Mouse (Mus musculus): Measurements from ENCODE around the gene Miga2. TPM values are rescaled to one million over a fixed set of nuclear protein-coding genes. Genes with fewer than 3 reads are reported as not detected.
A peak's percentile ranks its signal among the peaks of the same experiment; 100 is the strongest.

The Miga2 gene
- polyA plus RNA-seq, 1 experiment from 2014 or later = 16.8 TPM

- Histone ChIP-seq H3K9me3 (ENCODE audit: control insufficient read depth, low read length) (no peaks in the 10 kb centered on the region), H3K9ac (ENCODE audit: low read length) (no peak overlapping the region), H3K4me2 (replicated peaks; ENCODE audit: low read depth) (no peak overlapping the region), H3K4me1 (replicated peaks; ENCODE audit: control insufficient read depth, insufficient read depth) (peaks cover 8% of the 10 kb centered on the region), H3K36me3 (ENCODE audit: control insufficient read depth, insufficient read depth, low read length) (no peaks in the 10 kb centered on the region; the same call in 1 of the 2 replicates), H3K27me3 (ENCODE audit: control insufficient read depth, insufficient read depth, low read length) (no peaks in the 10 kb centered on the region), H3K4me3 (ENCODE audit: low read depth, low read length) (no peak overlapping the region), H3K27ac (replicated peaks) (no peak overlapping the region)
- WGBS = 75% methylated on average over 5 of the region's 5 CpGs
- DNase-seq (ENCODE audit: low spot score) (no peak), ATAC-seq (ENCODE audit: low FRiP score, low TSS enrichment) (no peak)
- TF ChIP-seq EP300 (optimal IDR thresholded peaks at IDR 0.05) (no peak), CTCF (IDR thresholded peaks at IDR 0.05; ENCODE audit: low read depth) (peak; percentile 50)
Observed at GRCm38 (mm10) chr2:30362865-30363264, 1.2 kb upstream of the Miga2 start.

GRCm38 (mm10) chr2:30365281-30366069 is 1.4 kb downstream of the Miga2 start:
- peak overlapping the region; percentile 92 for H3K4me2 ChIP-seq (replicated peaks; ENCODE audit: low read depth)
- no peak for TF ChIP-seq CTCF (IDR thresholded peaks at IDR 0.05; ENCODE audit: low read depth)
- no peak for TF ChIP-seq EP300 (optimal IDR thresholded peaks at IDR 0.05)
- 0 out of 2 replicates have a peak, but pooled peaks cover 5% of the 10 kb centered on the region for H3K4me1 ChIP-seq (replicated peaks; ENCODE audit: control insufficient read depth, insufficient read depth)
- peak overlapping the region; percentile 35; the same call in 1 of the 2 replicates for H3K27ac ChIP-seq (replicated peaks)
- H3K4me3 ChIP-seq (ENCODE audit: low read depth, low read length) = peak overlapping the region; percentile 87
- no peaks in the 10 kb centered on the region for H3K9me3 ChIP-seq (ENCODE audit: control insufficient read depth, low read length)
- WGBS = 70% methylated on average over 2 of the region's 2 CpGs
- ATAC-seq (ENCODE audit: low FRiP score, low TSS enrichment) (no peak), DNase-seq (ENCODE audit: low spot score) (no peak)
- peaks cover 7% of the 10 kb centered on the region for H3K36me3 ChIP-seq (ENCODE audit: control insufficient read depth, insufficient read depth, low read length)
- peak overlapping the region; percentile 79; the same call in 1 of the 2 replicates for H3K9ac ChIP-seq (ENCODE audit: low read length)
- no peaks in the 10 kb centered on the region for H3K27me3 ChIP-seq (ENCODE audit: control insufficient read depth, insufficient read depth, low read length)

GRCm38 (mm10) chr2:30366203-30366602 is 2.2 kb downstream of the Miga2 start:
- no peak for TF ChIP-seq EP300 (optimal IDR thresholded peaks at IDR 0.05)
- TF ChIP-seq CTCF (IDR thresholded peaks at IDR 0.05; ENCODE audit: low read depth) = no peak
- peaks cover 12% of the 10 kb centered on the region for H3K36me3 ChIP-seq (ENCODE audit: control insufficient read depth, insufficient read depth, low read length)
- H3K4me3 ChIP-seq (ENCODE audit: low read depth, low read length) = no peak overlapping the region
- 61% methylated on average over 5 of the region's 5 CpGs for WGBS
- H3K27me3 ChIP-seq (ENCODE audit: control insufficient read depth, insufficient read depth, low read length) = no peaks in the 10 kb centered on the region
- no peak overlapping the region for H3K4me2 ChIP-seq (replicated peaks; ENCODE audit: low read depth)
- H3K9ac ChIP-seq (ENCODE audit: low read length) = no peak overlapping the region
- DNase-seq (ENCODE audit: low spot score) = no peak
- H3K9me3 ChIP-seq (ENCODE audit: control insufficient read depth, low read length) = no peaks in the 10 kb centered on the region
- no peak overlapping the region; the same call in 1 of the 2 replicates for H3K27ac ChIP-seq (replicated peaks)
- ATAC-seq (ENCODE audit: low FRiP score, low TSS enrichment) = no peak
- 0 out of 2 replicates have a peak, but pooled peaks cover 5% of the 10 kb centered on the region for H3K4me1 ChIP-seq (replicated peaks; ENCODE audit: control insufficient read depth, insufficient read depth)

- no peak overlapping the region for H3K9ac ChIP-seq (ENCODE audit: low read length)
- H3K36me3 ChIP-seq (ENCODE audit: control insufficient read depth, insufficient read depth, low read length) = peaks cover 31% of the 10 kb centered on the region
- H3K27me3 ChIP-seq (ENCODE audit: control insufficient read depth, insufficient read depth, low read length) = no peaks in the 10 kb centered on the region
- H3K4me1 ChIP-seq (replicated peaks; ENCODE audit: control insufficient read depth, insufficient read depth) = no peaks in the 10 kb centered on the region
- no peak overlapping the region for H3K4me3 ChIP-seq (ENCODE audit: low read depth, low read length)
- ATAC-seq (ENCODE audit: low FRiP score, low TSS enrichment) (no peak), DNase-seq (ENCODE audit: low spot score) (no peak)
- H3K27ac ChIP-seq (replicated peaks) = no peak overlapping the region
- H3K4me2 ChIP-seq (replicated peaks; ENCODE audit: low read depth) = no peak overlapping the region
- 94% methylated on average over 8 of the region's 8 CpGs for WGBS
- no peak for TF ChIP-seq EP300 (optimal IDR thresholded peaks at IDR 0.05)
- TF ChIP-seq CTCF (IDR thresholded peaks at IDR 0.05; ENCODE audit: low read depth) = no peak
- no peaks in the 10 kb centered on the region for H3K9me3 ChIP-seq (ENCODE audit: control insufficient read depth, low read length)
Observed at GRCm38 (mm10) chr2:30371544-30371943, 7.5 kb downstream of the Miga2 start.

- no peaks in the 10 kb centered on the region for H3K27me3 ChIP-seq (ENCODE audit: control insufficient read depth, insufficient read depth, low read length)
- H3K4me3 ChIP-seq (ENCODE audit: low read depth, low read length) = no peak overlapping the region
- no peak overlapping the region for H3K4me2 ChIP-seq (replicated peaks; ENCODE audit: low read depth)
- H3K36me3 ChIP-seq (ENCODE audit: control insufficient read depth, insufficient read depth, low read length) = peaks cover 32% of the 10 kb centered on the region
- TF ChIP-seq CTCF (IDR thresholded peaks at IDR 0.05; ENCODE audit: low read depth) (no peak), EP300 (optimal IDR thresholded peaks at IDR 0.05) (no peak)
- no peak overlapping the region for H3K9ac ChIP-seq (ENCODE audit: low read length)
- no peaks in the 10 kb centered on the region for H3K4me1 ChIP-seq (replicated peaks; ENCODE audit: control insufficient read depth, insufficient read depth)
- H3K27ac ChIP-seq (replicated peaks) = no peak overlapping the region
- ATAC-seq (ENCODE audit: low FRiP score, low TSS enrichment) (no peak), DNase-seq (ENCODE audit: low spot score) (no peak)
- H3K9me3 ChIP-seq (ENCODE audit: control insufficient read depth, low read length) = no peaks in the 10 kb centered on the region
- WGBS = 96% methylated on average over 5 of the region's 5 CpGs
Observed at GRCm38 (mm10) chr2:30372726-30373125, 8.7 kb downstream of the Miga2 start.

GRCm38 (mm10) chr2:30375893-30376292 is 11.9 kb downstream of the Miga2 start:
- H3K36me3 ChIP-seq (ENCODE audit: control insufficient read depth, insufficient read depth, low read length) = peaks cover 26% of the 10 kb centered on the region
- WGBS = 92% methylated on average over 10 of the region's 10 CpGs
- no peaks in the 10 kb centered on the region for H3K4me1 ChIP-seq (replicated peaks; ENCODE audit: control insufficient read depth, insufficient read depth)
- TF ChIP-seq EP300 (optimal IDR thresholded peaks at IDR 0.05) (no peak), CTCF (IDR thresholded peaks at IDR 0.05; ENCODE audit: low read depth) (no peak)
- H3K9ac ChIP-seq (ENCODE audit: low read length) = no peak overlapping the region
- H3K4me3 ChIP-seq (ENCODE audit: low read depth, low read length) = no peak overlapping the region
- no peak overlapping the region for H3K27ac ChIP-seq (replicated peaks)
- no peaks in the 10 kb centered on the region for H3K9me3 ChIP-seq (ENCODE audit: control insufficient read depth, low read length)
- H3K4me2 ChIP-seq (replicated peaks; ENCODE audit: low read depth) = no peak overlapping the region
- ATAC-seq (ENCODE audit: low FRiP score, low TSS enrichment) = no peak
- H3K27me3 ChIP-seq (ENCODE audit: control insufficient read depth, insufficient read depth, low read length) = no peaks in the 10 kb centered on the region
- DNase-seq (ENCODE audit: low spot score) = no peak

Data from stomach, postnatal 0 days (tissue).